Mouse (Mus musculus) R1 (cell line): ENCODE data around the gene Atxn1.

Source experiments
- DNase-seq: peaks from one replicate; pipeline ENCODE4 v3.0.0-alpha.2; 2018; ENCODE audit warnings: low read depth, low spot score

Atxn1 gene

DNA sequence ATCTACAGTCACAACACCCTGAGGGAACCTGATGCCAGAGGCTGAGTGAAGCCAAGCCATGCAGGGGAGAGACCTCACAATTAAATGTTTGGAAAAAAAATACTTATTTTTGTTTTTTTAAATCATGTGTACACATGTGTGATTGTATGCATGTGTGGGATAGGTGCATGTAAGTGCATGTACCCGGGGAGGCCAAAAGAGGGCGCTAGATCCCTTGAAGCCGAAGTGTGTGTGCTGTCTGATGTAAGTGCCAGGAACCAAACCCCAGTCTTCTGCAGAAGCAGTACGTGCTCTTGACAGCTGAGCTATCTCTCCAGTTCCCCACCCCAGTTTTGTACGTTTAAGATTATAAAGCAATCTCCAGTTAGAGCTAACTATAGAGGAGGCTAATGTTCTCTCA, 186.1 kb downstream of the Atxn1 start:
- peak; percentile 12 for DNase-seq

DNA sequence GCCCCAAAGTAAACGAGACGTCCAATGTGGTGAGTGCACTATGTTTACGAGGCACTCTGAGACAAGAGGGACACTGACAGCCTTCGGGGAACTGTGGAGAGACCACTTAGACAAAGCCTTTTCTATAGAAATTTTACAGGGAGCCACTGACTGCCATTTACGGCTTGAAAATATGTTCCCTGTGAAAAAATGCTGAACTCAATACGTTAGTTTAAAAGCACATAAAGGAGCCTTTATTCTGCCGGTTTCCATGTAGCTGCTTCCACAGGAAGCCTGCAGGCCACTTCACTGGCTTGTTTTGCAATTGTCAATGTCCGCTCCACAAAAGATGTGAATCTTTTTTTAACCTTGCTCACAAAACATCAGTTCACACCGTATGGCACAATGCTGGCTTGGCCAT, 186.6 kb downstream of the Atxn1 start:
- no peak for DNase-seq

DNA sequence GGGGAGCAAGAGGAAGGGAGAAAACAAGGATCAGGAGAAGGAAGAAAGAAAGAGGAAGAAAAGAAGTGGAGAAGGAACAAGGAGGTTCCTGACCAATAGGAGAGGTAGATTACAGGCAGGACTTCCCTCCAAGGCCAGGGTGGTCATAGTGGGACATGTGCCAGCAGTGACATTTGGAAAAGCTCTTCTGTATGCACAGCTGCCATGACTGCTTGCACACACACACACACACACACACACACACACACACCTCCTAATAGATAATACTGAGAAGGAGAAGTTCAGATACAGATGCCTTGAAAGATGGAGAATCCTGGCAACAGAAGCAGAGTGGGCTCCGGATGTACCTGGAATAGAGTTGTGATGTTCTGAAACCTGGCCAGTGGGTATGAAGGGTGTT, 189.3 kb downstream of the Atxn1 start:
- no peak for DNase-seq

DNA sequence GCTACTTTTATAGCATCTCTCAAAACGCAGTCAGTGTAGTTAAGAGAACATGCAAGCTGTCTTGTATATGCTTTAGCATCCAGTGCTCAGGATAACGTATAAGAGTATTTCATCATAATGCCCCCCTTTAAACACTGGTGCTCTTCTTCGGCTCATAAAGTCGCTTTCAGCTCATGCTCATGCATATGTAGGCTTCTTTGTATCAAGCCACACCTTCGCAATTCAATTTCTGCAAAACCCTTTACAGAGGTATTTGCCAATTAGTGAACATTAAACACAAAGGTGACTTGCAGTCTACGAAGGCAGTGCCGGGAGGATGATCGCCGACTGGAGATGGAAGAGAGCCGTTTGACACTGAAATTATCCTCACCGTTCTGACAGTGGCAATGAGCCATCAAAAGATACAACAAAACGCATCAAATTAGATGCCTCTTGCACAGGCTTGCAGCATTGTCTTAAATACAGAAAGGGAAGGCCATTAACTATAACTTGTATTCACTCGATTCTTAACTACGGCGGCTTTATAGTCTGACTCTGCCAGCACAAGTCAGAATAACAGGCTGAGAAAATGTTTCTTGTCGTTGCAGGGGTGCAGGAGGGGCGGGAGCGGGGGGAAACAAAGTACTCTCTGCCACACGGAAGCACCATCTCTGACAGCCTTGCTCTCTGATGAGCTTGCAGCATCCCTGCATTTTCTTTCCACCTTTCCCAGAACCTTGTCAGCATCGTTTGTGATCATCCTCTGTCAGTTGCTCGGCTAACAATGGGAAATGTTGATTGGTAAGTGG, 191.2 kb downstream of the Atxn1 start:
- no peak for DNase-seq

DNA sequence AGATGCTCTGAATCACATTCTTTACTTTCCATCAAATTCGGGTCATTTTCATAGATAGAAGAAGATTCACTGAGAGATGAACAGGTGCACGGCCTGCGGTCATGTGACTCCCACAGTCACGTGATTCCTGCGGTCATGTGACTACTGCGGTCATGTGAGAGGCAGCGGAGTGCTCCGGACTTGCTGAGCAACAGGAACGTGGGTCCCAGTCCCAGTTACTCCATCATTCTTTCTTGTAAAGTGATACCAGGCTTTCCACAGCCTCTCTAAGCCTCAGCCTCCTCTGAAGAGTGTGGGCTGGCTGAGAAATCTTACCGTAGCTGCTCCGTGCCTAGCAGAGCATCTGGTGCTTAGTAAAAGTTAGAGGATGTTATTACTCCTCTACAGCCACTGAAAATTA, 195.1 kb downstream of the Atxn1 start:
- peak; percentile 54 for DNase-seq

DNA sequence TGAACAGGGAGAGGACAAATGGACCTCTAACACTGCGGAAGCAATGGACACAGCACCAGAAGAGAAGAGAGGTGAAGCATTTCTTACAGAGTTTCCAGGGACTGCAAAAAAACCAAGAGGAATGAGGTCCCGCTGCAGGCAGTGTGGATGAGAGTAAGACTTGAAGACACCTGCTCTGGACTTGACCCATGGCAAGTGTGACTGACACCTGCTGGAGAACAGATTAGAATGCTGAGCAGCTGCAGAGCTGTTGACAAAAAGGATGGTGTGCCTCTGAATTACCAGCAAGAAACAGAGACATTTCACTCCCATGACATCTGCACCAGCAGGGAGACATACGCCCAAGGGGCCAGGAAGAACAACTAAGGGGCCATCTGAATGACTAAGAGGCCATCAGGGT, 196.6 kb downstream of the Atxn1 start:
- DNase-seq = no peak

DNA sequence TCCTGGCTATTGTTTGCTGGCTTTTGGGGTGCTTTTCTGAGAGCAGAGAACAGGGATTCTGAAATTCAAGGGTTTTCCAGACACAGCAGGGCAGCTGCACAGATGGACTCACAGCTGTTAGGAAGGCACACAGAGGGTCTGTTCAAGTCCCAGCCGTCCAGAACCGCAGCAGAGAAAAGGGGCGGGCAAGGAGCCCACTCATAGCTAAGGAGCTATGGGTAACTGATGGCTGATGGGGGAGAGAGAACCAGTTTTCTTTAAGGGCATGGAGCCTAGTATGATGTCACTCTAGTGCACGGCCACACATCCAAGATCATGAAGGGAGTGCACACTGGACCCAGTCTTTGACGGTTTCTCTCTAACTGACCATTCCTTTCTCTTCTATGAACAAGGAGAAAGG, 200.5 kb downstream of the Atxn1 start:
- DNase-seq = no peak

DNA sequence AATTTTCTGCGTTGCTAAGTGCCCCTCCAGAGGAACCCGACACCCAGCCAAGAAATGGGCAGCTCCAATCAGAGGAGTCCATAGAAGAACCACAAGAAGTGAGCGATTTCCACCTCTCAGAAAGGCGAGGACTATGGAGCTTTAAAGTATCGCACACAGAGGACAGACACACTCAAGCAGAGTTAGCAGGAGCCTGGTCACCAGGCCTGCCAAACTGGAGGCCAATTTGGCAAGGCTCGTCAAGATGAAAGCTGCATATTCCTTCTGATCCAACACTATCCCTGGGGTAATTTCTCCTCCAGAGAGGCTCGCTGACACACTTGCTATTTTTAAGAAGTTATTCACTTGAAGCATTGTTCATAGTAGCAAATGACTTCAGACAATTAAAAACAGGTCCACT, 202.5 kb downstream of the Atxn1 start:
- no peak for DNase-seq

DNA sequence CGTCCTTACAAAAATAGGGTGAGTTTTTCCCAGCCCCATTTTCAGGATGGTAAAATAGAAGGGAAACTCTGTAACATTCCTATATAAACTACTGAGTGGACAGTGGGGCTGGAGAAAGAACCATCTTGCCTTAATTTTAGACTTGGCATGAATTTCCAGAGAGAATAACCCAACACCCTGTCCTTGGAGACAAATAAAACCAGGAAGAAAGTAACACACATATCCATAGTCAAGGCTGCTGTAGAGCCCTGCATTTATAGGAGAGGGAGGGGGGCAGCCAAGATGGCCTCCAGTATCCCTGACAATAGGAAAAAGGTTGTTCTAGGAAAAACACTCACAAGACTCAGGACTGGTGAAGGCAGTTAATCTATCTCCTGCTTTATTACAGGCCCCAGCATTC, 210.3 kb downstream of the Atxn1 start:
- DNase-seq = no peak

DNA sequence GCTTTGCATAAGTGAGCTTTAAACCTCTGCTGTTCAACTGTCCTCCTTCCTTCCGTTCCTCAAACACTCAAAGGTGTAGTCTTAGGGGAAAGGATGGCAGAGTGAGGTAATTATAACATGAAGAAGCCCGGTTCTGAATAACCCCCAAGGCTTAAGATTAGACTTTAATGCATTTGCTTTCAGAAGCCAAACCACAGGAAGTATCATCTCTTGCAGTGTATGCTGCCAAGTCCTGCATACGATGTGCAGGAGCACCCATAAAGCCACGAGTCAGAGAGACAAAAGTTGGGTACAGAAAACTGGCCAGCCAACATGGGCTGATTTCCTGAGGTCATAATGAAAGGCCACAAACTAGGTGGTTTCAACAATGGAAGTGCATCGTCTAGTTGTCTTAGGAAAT, 212.3 kb downstream of the Atxn1 start:
- DNase-seq = no peak

DNA sequence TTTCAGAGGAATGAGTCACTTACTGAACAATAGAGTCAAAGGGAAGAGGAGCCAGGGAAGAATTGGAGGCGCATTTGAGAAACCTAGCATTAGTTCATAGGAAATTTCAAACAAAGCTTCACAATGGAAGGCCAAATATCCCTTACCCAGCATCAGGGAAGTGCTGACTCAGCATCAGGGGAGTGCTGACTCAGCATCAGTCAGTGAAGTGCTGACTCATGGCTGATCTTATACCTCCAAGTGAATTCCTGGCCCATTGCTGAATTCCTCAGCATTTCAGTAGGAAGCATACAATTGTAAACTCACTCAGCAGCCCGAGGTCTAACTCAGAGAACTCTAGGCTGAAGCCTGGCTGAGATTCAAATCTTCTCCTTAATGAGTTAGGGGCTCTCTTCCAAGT, 213.6 kb downstream of the Atxn1 start:
- peak; percentile 39 for DNase-seq

DNA sequence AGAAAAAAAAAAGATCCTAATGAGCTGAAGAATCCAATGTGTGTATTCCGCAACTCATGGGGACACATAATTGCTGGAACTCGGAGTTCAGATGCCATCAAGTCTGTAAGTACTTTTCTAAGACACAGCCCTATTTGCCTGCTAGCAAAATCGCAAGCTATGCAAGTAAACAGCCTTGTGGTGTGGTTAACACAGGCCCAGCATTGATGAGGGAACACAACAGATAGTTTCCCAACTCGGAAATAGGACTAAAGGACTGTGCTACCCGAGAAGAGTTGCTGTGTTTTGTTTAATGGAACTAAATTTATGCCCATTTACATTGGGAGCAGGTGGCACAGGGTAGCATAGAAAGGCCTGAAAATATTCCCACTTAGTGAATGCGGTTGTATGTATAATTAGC, 214.2 kb downstream of the Atxn1 start:
- no peak for DNase-seq

DNA sequence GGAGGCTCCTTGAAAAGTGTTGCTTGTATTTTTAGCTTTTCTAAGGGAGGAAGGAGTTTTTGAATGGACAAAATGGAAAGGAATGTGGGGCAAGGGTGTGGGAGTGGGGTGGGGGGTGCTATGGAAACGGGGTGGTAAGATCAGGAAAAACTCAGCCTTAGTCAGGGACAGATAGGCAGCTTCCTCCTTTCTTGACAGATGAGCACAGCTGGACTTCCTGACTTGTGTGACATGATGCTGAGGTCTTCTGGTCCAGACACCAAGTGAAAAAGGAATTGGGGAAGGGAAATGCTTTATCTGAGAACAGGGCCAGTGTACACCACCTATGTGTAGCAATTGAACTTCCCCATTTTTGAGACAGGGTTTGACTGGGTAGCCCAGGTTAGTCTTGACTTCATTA, 214.9 kb downstream of the Atxn1 start:
- DNase-seq = peak; percentile 63

DNA sequence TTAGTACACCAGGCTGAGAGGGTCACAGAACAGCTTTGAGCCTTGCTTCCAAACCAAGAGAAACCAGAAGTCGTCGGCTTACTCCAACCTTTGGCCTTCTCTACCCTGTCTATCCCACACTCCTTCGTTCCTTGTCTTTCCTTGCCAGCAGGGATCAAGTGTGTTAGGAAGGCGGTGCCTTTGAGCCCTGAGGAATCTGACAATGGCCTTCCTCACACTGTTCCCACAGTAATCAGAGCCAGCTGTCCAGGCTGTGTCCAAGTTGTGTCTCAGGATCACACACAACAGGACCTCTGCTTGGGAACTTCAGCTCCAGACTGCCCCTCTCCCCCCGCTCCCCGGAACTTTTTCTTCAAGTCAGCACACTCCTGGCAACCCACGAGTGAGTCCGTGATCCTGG, 215.6 kb downstream of the Atxn1 start:
- DNase-seq = no peak

DNA sequence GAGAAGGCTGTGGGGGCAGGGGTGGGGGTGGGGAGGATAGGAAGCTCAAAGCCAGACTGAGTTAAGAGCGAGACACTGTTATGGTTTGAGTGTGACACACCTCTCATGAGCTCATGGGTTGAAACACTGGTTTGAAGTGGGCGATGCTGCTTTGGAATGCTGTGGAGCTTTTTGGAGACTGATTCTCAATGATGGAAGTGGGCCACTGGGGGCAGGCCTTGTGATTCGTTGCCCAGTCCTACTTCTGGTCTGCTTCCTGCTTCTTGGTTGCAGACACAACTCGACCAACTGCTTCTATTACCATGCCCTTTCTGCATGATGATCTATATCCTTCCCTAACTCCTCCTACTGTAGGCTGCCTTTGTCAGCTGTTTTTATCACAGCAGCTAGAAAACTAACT, 216.1 kb downstream of the Atxn1 start:
- no peak for DNase-seq

DNA sequence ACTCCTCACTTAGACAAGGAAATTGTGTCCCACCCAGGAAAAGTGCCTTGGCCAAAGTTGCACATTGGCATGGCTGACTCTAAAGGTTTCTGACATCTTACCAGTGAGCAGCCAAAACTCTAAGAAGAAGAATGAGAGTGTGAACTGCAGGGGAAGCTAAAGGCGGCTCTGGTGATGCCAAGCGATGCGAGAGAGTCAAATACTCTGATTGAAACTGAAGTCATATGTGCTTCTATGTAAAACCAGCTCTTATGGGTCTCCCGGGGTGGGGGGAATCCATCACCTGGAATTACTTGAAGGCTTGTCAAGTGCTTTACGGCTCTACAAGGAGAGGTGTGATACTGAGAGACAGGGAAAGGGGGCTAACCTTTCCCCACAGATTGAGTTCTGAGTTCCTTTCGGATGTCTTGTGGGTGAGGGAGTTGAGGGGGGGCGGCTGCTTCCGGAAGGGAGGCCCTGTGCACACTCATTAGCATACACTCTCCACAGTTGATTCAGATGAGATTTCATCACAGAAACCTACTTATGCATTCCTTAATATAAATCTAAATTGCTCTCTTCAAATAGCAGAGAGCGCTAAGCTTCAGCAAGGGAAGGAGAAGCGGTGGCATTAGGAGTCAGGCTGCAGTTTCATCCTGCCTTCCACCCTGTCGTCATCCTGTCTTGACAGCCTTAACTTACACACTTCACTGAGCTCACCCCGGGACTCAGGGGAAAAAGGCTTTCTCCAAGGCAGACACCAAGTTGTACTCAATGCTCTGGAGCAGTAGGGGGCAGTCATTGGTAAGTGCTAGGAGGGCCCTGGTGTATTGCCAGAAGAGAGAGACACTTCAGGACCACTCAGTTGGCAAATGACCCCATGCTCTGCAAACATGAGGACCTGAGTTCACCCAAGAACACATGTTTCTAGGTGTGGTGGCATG, 218.7 kb downstream of the Atxn1 start:
- no peak for DNase-seq

DNA sequence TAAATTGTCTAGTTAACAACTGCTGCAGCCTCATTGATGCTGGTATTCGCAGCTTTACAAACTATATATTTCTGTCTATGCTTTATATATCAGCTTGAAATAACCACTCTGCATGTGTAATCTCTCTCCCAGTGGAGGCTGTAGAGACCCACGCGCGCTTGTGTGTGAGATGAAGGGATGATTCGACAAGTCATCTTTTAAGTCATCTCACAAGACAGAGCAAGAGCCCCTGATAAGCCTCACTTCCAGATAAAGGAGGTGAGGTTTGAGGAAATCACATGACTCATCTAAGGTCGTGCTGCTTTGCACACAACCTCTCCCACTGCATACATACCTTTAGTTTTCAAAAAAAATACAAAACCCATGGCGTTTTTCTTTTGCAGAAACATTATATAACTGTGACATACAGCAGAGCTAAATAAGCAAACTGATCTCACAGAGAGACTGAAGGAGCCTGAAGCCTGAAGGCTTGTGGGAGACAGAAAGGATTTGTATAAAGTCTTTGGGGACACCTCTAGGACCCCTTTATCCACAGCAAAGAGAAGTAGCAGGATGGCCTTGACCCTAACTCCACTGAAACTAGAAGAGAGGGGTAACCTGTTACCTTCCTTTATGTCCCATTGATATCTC, 219.9 kb downstream of the Atxn1 start:
- no peak for DNase-seq

DNA sequence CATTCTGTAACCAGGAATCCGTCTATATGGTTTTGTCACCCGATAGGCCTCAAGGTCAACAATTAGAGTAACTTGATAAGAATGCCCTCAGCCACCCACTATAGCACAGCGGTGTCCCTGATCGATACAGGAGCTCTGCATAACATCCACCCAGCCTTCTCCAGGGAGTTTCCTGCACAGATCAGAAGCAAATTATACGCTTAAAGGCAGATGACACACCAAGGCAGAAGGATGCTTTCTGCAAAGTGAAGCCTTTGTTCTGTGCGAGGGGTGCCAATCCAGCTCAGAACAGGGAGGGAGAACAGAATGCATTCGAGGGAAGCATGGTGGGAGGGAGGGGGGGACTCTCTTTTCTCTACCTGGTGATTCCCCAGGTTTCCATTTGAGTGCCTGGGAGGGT, 221.0 kb downstream of the Atxn1 start:
- peak; percentile 34 for DNase-seq

DNA sequence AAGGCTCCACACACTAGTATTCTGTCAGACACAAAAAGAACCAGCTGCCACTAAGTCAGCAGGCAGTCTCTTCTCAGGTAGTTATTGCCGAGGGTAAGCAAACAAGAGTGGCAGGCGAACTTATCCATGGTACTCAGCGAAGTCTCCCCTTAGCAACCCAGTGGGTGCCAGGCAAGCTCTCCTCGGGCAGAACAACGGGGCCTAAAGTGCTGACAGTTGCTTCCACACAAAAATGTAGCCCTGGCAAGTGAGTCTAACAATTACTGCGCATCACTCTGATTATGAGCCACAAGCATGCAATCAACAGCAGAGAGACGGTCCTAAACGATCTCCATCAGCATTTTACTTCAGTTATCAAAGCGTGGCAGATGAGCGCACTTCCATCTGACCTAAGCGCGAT, 224.4 kb downstream of the Atxn1 start:
- DNase-seq = no peak

DNA sequence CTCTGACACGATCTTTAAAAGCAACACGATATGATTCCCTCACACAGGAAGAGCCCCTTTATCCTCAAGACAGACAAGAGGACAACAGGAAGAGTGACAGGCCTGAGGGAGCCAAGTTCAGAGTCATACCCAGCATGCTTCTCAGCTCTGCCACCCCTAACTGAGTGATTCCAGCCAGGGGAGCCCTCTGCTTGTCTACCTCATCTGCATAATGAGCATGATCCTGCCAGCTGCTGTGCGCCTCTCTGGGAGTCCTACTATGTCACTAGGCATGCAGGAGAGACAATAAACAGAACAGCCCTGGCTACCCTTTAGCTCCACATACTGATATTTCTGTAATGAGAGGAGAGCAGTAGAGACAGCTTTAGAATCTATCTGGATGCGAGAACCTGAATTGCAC, 228.6 kb downstream of the Atxn1 start:
- DNase-seq = no peak

DNA sequence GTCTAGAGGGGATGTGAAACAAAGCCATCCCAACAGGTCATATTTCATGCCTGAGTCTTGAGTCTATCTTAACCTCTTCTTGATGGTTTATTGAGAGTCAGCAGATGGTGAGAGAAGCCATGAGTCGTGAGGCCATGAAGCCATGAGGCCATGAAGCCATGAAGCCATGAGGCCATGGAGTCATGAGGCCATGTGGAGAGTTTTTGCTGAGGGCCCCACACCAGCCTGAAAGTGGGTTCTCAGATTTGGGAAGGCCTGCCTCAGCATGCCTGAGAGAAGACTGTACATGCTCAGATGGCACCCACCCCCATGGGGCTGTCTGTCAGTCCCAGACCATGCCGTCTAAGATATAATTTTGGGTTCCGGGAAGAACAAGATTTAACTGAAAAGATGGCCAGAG, 229.0 kb downstream of the Atxn1 start:
- no peak for DNase-seq

DNA sequence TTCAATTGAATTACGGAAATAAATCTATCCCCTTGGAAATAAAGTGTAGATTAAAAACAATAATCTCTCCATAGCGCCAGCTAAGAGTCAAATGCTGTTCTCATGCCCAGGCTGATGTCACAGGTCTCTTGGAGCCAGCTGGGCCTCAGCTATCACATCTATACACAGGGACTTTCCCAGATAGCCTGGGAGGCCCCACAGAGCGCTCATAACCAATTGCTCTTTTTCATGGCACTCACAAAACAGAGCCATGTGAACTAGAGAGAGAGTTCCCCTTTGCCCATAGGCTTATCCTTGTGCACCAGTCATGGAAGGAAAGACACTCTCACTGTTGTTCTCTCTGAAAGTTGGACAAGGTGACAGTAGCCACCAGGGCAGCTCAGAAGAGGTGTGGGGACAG, 230.3 kb downstream of the Atxn1 start:
- no peak for DNase-seq

DNA sequence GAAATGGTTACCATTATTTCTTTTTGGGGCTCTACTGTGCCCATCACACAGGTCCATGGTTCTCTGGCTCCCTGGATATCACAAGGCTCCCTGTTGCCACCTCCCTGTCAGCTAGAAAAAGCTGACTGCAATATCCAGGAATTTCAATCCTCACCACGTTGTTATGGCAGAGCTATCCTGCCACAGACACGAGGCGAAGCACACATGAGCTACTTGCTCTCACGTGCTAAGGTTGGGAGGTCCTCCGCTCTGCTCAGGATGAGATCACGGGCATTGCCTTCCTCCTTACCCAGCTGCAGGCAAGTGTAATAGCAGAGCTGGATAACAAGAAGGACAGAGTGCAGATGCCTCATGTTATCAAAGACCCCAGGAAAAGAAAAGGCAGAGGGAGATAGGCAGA, 232.2 kb downstream of the Atxn1 start:
- DNase-seq = no peak
